Mouse (Mus musculus): ENCODE results near the gene Chp1. TPM values are rescaled to one million over a fixed set of nuclear protein-coding genes. Genes with fewer than 3 reads are reported as not detected.

Gene Chp1
- 75.4 TPM for polyA plus RNA-seq (2017; shearing (Covaris generic))

GRCm38 (mm10) chr2:119547522-119548370 lies at the start of gene Chp1, which contains the start of gene Exd1:
TSS of gene Chp1 (plus strand) at chr2:119547697.
TSS of gene Exd1 (minus strand) at chr2:119547627.

DNA sequence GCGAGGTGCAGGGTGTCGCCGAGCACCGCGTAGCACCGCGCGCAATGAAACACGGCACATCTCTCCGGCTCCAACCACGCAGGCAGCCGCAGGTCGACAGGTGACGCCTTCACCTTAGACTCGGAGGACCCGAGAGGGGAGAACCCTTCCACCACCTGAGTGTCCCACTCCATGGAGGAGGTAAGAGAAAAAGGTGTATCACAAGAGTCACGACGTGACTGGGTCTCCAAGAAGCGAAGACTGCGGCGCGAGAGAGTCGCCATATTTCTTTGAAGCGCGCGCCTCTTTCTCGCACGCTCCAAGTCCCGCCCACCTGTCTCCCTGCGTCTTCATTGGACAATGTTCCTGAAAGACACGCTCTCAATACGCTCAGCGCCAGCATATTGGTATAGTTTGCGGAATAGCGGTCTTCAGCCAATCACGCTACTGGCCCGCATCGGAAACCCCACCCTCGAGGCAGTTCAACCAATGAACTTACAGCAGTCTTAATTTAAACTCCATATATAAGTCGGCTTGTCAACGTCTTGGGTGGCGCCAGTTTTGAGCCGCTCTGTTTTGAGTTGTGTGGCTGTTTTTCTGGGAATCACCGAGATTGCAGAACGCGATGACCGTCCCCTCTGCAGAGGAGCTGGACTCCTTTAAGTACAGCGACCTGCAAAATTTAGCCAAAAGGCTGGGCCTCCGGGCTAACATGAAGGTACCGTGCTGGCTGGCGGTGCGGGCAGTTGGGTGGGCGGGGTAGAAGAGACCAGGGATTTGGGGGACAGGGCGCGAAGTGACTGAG lies 70.9 kb downstream of the Chp1 start, which contains the start of the genes Nusap1 and Oip5:
Gene Nusap1, plus strand, starts transcription at position 100 of the 784 bp plus-strand sequence.
Gene Oip5, minus strand, starts transcription at position 271 of the 784 bp plus-strand sequence.

Other genes with a start within 250 kb of the Chp1 start
- not detected for gene Dll4, start 221.9 kb upstream of the Chp1 start, polyA plus RNA-seq (2017; shearing (Covaris generic))
- 0.18 TPM for gene Chac1, start 196.5 kb upstream of the Chp1 start, polyA plus RNA-seq (2017; shearing (Covaris generic))
- gene Ino80, start 70.0 kb upstream of the Chp1 start, polyA plus RNA-seq (2017; shearing (Covaris generic)), result 5.0 TPM
- not detected for gene Exd1, start 70 bp upstream of the Chp1 start, polyA plus RNA-seq (2017; shearing (Covaris generic))
- 8.9 TPM for gene Nusap1, start 70.6 kb downstream of the Chp1 start, polyA plus RNA-seq (2017; shearing (Covaris generic))
- 3.1 TPM for gene Oip5, start 70.8 kb downstream of the Chp1 start, polyA plus RNA-seq (2017; shearing (Covaris generic))
- gene Ndufaf1, start 115.1 kb downstream of the Chp1 start, polyA plus RNA-seq (2017; shearing (Covaris generic)), result 42.4 TPM
- gene Rtf1, start 127.4 kb downstream of the Chp1 start, polyA plus RNA-seq (2017; shearing (Covaris generic)), result 35.7 TPM
- not detected for gene Itpka, start 194.6 kb downstream of the Chp1 start, polyA plus RNA-seq (2017; shearing (Covaris generic))
- gene Ltk, start 212.7 kb downstream of the Chp1 start, polyA plus RNA-seq (2017; shearing (Covaris generic)), result not detected
- 44.4 TPM for gene Rpap1, start 239.8 kb downstream of the Chp1 start, polyA plus RNA-seq (2017; shearing (Covaris generic))